Mouse (Mus musculus): Measurements from ENCODE around the gene Babam2.

- TF ChIP-seq CTCF (IDR thresholded peaks at IDR 0.05; ENCODE audit: borderline replicate concordance, extremely low read depth, insufficient read depth, insufficient read length), result no peak
- TF ChIP-seq POLR2A (IDR thresholded peaks at IDR 0.05; ENCODE audit: borderline replicate concordance, extremely low read depth, insufficient read depth, insufficient read length, poor library complexity, severe bottlenecking), result no peak
Observed at GRCm38 (mm10) chr5:32061854-32062253, 364.4 kb downstream of the Babam2 start.

All from brain, embryonic 14.5 days (tissue).